Mouse (Mus musculus) T-cell, adult 2 months (primary cell): ENCODE measurements around the gene Cabin1.

ENCODE experiments used
- DNase-seq: peaks from one replicate; pipeline ENCODE4 v3.0.0; 2022; ENCODE audit warnings: low spot score

The Cabin1 gene

DNA sequence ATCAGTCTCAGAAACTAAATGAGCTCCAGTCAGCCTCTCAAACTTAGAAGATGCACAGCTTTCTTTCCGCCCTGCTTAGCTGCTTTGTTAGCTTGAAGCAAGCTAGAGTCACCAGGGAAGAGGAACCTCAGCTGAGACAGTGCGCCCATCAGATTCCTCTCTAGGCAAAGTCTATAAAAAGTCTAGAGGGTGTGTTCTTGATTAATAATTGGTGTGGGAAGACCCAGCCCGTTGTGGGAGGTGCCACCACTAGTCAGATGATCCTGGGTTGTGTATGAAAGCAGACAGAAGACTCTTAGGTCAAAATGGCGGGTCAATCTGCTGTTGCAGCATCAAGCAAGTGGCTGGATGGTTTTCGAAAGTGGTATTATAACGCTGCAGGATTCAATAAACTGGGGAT lies 2.7 kb upstream of the Cabin1 start:
- no peak for DNase-seq

DNA sequence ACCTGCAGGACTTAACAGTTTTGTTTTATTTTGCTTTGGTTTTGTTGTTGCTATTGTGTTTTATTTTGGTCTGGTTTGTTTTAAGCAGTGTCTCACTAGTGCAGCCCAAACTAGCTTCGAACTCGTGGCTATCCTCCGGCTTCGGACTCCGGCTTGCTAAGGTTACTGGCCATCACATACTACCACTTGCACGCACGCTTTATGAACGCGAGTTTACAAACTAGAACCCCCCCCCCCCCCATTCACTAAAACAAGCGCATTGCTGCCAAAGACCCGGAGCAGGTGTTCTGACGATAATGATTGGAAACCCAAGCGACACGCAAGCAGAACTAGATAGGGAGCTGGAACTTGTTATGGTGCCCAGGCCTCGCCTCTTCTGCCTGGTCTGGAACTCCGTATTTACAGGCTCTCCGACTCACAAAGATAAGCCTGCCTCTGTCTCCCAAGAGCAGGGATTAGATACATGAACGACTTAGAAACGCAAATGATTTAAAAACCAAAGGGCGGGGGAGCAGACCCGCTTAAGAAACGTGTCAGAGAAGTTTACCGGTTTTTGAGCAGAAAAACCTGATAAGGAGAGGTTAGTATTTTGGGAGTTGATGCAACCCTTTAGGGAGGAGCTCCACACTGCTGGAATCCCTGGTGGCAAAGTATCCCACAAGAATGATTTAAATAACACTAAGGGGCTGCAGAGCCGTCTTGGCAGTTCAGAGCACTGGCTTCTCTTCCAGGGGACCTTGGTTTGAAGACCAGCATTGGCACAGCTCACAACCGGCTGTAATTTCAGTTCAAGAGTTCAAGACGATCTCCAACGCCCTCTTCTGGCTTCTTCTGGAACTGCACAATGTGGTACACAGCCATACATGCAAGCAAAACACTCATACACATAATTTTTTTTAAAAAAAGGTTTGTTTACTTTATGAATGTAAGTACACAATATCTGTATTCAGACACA lies 655 bp upstream of the Cabin1 start:
- DNase-seq: peak; percentile 76

DNA sequence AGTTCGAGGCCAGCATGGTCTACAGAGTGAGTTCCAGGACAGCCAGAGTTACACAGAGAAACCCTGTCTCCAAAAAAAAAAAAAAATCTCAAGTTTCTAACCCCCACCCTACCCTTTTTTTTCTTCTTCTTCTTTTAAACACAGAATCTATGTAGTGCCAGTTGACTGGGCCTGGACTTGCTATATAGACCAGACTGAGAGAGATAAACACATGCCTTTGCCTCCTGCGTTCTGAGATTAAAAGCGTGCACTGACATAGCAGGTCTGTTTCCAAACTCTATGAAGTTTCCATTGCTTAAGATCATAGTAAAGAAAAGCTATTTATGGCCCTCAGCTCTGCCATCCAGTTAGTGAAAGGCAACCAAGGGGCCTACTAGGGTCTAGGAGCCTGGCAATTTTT lies 1.7 kb downstream of the Cabin1 start:
- no peak for DNase-seq

DNA sequence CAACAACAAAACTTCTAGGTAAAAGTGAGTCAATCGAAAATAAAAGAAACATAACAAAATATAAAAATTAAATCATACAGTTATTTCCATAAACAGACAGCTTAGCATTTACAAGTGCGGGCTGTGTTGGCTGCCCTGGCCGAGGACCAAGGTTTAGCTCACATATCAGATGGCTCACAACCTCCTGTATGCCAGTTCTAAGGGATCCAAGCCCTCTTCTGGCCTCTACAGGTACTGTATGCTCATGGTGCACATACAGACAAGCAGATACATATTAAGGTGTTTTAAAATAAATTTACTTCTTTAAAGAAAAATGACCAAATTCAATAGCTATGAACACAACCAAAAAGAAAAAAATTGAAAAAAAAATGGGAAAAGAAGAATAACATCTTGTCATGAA lies 3.8 kb downstream of the Cabin1 start:
- peak; percentile 13 for DNase-seq

DNA sequence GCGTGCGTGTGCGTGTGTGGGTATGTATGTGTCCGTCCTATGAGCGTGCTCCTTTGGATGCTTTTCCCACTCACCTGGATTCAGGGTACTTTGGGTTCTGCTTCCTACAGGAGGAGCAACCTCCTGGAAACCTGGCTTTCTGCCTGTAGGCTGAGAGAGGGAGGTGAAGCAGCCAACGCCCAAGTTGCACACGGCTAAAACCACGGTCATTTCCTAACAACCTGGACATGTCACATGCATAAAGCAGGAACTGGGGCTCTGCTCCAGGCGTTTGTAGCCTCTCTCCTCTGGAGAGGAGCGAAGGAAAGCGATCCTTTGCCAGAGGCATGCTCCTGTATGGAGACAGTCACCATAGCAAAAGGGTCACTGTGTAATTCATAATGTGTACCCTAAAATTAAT lies 7.4 kb downstream of the Cabin1 start:
- DNase-seq: no peak

DNA sequence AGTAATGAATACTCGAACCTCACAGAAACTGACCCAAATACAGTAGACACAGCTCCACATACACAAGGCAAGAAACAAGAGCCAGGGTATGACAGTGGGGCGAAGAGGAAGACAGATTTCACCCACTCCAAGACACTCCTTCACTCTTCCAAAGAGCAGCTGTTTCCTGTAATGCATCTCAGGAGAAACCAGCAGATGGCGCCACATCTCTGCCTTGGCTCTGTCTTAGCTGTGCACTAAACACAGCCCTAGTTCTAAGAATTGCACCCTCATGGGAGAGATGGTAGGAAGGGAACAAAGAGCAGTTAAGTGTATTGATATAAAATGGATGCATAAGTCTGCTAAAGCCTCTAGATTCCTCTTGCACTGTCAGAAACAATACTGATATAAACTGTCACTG lies 20.1 kb downstream of the Cabin1 start:
- DNase-seq: peak; percentile 74

DNA sequence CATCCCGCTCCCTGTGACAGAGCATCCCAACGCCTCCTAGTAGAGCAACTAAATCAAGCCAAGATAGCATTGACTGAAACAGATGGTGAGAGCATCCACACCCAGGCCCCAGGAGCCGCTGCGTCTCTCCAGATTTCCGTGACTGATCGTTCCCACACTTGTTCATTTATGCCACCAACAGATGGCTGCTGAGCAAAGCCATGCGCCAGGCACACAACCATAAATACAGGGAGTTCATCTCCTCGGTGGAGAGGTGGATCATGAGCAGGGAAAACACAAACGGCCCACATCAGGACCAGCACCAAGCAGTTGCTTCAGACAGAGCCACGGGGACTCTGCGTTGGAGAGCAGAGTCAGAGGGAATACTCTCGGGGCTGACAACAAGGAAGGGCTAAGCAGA lies 20.8 kb downstream of the Cabin1 start:
- no peak for DNase-seq

DNA sequence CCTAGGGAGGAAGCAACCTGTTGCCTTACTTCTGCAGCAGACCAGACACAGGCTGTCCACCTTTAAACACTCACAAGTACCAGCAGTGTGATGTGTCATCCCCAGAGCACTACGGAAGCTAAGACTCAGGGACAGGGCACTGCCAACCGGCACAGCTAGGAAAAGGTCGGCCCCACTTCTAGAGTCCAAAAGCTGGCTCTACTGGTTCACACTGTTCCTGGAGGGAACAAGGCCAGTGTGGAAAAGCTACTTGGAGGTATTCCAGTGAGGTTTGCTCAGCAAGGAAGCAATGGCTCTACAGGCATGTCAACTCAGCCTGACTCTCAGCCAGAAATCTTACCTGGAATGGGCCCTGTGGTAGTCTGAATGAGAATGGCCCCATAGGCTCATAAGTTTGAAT lies 23.3 kb downstream of the Cabin1 start:
- DNase-seq: no peak

DNA sequence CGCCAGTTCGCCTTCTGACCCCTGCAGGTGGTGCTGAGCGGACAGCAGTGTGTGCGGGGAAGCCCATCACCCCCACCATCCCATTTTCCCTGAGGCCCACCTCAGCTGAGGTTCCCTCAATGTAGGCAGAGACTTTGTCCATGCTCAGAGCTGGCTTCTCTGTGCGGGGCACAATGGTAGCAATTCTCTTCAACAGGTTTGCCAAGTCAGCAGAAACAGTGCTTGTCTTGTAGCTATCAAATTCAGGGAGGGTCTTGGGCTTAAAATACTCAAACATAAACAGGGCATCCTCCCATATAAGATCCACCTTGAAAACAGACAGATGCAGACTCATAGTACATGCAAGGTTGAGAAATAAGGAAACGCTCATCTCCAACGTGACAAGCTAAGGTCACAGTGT lies 38.7 kb downstream of the Cabin1 start:
- no peak for DNase-seq

DNA sequence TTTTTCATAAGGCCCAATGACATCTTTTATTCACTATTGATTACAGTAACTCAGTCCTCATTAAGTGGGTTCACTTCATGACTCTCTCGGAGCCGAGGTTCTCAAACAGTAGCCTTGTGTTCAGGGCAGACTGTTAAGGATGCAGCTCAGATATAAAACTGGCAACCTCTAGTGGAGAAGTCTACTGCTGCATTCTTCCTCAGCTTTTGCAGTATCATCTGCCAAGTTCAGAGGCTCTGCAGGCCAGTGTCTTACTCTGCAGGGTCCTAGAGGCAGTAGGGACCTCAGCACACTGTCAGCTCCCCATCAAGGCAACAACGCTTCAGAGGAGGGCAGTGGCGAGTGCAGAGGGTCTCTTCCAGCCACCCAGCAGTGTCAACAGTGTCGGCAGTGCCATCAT lies 43.9 kb downstream of the Cabin1 start:
- DNase-seq: no peak

DNA sequence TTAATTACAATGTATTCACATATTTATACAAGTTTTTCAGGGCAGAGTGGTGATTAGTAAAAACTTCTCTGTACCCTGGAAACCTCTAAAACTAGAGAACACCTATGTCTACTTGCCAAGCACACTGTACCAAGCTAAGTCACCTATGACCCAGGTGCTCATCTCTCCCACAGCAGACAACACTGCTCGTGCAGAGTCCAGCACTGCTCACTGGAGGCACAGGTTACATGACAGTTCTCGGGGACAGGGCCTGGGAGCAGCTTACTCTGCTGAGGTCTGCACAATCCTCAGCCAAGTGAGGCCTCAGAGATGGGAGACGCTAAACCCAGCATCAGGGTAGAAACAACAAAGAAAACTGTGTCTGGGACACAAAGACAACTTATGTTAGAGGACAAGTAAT lies 49.3 kb downstream of the Cabin1 start:
- no peak for DNase-seq

DNA sequence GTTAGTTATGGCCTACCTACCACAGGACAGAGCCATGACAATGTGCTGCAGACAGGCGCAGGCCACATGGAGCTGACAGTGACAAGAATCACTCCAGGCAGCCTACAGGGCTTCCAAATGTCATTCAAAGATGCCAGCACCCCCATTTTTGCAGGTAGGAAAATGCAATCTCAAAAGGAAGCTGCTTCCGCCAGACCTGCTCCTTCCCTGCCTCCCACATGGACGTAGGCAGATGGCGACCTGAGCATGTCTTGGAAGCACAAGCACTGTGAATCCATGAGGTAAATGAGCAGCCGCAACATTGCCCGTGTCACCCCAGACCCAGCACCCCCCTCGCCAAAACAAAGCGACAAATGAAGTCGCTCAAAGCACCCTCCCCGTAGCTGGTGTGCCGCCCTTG lies 51.1 kb downstream of the Cabin1 start:
- no peak for DNase-seq

DNA sequence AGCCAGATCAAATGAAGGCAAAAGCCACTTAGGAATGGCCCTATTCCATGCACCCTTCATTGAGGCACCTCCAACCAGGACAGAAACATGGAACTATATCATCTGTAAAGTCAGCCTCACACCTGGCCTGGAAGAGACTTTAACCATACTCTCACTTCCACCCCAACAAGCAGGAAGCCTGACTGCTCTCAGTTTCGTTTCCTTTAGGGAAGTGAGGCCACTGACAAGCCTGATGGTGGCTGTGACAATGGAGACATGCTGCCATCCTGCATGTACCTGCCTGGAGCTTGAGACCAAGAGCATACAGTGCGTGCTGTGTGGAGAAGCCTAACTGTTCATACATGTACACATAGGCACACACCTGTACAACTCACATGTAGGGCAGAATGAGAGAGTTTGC lies 53.9 kb downstream of the Cabin1 start:
- DNase-seq: no peak

DNA sequence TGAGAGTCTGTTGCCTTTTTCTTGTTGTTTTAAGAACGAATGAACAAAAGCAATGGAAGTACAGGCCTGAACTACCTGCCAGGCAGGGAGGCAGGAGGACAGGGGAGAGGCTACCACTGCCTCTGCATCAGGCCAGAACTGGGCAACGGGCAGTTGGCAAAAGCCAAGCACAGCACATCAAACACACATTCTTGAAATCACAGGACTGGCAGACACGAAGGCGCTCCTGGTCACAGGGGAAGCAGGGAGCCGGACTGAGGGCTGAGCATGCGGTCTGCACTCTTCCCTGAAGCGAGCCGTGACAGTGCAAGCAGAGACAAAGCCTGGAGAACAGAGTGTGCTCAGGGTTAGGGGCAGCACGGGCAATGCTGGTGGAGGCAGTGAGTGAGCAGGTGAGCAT lies 54.9 kb downstream of the Cabin1 start:
- DNase-seq: no peak

DNA sequence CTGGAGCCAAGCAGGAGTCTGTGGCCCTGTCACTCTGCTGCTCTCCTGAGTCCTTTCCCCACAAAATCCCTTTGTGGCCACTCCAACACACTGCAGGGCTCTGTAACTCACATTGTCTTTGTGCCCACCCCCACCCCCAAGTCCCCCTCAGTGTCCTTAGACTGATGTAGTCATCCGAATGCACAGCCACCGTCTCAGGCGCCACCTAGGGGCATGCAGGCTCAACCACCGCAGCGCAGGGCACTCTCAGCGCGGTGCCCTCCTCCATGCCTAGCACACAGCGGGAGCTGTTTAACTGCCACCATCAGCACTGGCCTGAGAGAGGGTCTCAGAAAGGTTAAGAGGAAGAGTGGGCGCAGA lies 55.5 kb downstream of the Cabin1 start:
- DNase-seq: no peak

DNA sequence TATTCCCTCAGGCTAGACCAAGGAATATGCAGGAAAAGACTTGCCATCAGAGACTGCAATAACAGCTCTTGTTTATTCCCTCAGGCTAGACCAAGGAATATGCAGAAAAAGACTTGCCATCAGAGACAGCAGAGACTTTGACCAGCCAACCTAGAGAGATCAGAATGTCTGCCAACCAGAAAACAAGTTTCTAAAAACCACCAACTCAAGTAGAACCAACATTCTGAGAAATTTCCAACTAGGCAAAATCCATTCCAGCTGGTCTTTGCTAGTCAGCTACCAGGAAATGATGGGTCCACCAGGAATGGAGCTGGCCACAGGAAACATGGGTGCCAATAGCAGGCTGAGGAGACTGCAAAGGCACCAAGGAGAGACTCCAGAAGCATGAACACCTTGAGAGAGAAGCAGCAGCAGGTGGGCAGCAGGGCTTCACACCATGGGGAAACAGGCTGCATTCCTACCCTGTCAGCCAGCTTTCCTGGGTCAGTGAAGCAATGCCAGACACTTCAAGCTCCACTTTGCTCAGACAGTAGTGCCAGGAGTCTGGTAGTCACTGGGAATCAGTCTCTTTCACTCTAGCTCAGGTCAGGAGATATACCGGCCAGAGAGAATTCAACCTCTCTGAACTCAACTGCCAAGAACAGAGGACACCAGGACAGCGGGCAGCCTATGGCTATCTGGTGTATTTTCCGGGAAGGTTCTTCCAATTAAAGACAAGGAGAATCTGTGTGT lies 56.1 kb downstream of the Cabin1 start:
- no peak for DNase-seq

DNA sequence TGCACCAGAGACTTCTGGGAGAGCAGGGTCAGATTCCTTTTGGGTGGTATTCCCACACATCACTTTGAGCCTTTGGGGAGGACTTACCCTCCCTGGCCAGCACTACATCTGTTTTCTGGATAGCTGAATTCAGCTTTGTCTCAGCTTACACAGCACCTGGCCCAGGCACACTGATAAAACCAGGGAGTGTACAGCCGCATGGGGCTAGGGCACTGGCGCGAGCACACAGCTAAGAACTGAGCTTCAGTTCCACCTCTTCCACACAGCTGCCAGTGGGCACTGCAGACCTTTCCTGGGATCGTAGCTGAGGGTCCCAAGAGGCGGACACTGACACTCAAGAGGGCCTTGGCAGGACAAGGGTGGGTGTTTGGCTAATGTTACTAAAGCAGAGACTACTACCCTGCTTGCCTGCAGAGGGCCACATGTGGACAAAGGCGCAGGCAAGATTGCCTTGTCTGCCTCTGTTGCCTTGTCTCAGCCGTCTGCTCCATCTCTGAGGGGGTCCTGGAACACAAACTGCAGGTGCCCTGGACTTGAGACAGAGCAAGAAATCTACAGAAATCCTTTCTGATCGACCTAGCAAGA lies 57.4 kb downstream of the Cabin1 start:
- DNase-seq: no peak

DNA sequence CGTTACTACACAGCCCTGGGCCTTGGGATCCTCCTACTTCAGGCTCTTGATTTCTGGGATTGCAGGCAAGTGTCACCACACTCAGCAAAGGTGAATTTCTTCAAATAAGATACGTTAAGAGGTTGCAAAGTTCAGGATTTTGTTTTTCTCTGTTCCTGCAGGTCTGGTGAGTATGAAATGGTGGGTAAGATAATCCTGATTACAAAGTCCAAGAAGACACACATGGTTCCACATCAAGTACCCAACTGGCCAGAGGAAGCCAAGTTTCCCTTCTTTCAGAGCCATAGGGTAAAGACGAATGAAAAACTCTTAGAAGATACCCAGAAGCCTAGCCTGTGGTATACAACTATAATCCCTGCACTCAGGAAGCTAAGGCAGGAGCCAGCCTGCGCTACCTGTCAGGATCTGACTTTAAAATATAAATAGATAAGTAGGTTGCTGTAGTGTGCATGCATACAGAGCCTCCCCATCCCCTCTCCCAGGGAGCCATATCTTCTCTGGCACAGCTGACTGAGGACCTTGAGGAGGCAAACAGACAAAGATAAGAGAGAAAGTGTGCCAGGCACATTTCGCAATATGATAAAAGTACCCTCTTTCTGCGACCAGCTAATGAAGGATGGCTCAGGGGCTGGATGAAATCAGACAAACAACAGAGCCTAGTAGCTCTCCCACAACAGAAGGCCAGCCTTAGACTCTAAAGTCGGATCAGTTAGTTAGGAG lies 58.3 kb downstream of the Cabin1 start:
- DNase-seq: no peak

DNA sequence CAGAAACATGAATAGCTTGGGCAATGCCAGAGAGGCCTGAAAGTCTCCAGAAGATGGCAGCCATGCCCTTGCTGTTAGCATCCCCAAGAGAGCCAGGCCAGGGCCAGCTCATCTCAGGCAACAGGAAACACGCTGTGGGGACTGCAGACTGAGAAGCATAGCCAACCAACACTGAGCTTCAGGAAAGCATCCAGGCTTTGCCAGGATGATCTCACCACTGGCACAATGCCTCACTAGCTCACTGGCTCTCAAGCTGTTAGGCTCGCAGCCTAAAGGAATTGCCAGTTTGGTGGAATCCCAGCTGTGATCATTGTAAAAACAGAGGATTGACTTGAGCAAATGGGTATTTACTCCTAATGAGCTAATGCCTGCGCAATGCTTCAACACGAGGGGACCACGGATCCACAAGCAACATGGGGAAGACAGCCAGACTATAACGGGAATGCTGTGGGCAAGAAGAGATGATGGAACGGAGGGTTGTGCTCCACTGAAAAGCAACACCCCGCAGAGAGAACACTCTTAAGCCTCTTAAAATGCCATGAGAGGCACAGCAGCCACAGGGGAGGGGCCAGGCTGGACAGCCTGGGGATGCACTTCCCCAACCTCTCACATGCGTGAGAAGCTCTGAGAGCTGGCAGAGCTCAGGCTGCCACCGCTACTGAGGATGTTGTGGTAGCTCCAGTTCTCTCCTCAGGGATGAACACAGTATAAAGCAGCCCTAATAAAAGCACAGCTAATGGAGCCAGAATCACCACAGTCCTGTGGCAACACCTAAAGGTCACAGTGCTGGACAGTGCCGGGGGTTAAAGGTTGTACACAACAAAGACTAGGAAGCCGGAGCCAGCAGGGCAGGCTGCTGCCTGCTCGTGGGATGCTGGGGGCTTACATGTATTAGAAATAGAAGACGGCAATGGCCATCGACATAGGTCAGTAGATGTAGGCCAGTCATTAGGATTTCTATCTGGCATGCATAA lies 59.6 kb downstream of the Cabin1 start:
- DNase-seq: no peak

DNA sequence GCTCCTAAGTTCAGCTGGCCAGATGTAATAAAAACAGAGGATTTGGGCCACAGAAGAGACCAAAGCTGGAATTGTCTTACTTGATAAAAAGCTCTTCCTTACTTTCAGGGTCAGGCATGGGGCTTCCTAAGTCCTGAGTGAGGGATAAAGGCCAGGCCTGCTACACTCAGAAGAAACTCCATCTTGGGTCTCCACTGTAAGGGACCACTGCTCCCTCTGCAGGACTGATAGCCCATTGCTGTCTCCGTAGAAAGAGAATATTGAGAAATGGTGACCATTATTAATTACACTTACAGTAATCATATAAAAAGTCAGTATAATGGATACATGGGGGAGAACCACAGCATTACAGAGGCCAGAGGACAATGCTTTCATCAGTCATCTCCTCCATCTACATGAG lies 60.6 kb downstream of the Cabin1 start:
- DNase-seq: no peak

DNA sequence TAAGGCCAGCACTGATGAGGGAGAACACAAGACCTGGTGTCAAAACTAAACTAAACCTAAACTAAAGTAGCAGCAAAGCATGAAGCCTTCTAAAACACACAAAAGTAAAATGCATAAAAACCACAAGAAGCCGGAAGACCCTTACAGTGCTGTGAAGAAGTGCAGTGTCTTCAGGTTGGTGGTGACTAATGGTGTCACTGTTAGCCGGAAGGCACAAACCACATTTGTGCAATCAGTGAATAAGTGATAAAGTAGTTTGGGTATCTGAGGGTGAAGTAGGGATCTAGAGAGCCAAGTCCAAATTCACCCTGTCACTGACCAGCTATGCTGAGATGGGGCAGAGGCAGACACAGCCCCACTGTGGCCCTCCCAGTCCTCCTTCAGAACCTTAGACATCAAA lies 61.6 kb downstream of the Cabin1 start:
- no peak for DNase-seq
